8 mouse cellular contexts compared by ENCODE assay signal in the genomic region with DNA sequence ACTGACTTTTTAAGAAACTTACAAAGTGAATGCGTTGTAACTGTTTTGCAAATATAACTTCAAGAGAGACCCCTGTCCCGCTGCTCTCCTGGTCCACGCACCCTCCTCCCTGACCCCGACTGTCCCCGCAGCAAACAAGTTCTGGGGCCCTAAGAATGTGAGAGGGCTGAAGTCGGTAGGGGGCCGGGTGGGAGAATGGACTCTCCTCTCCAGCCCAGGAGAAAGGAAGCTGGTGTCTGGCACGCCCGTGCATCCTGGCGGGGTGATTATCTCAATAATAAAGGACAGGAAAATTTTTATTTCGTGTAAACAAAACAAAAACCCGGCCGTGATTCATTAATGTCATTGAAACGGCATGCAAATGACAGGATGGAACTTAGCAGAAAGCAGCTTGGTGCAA. TPM values are rescaled to one million over a fixed set of nuclear protein-coding genes. Genes with fewer than 3 reads are reported as not detected.
DNase-seq lines count a peak whose midpoint lies in the region; ATAC-seq lines count a peak whose summit lies in the region.

No protein-coding gene starts in this region.

- 14% methylated on average over 14 of the region's 14 CpGs for WGBS in heart, embryonic 11.5 days (ENCODE audit: insufficient replicate concordance)
- WGBS in hindbrain, embryonic 12.5 days: 9% methylated on average over 14 of the region's 14 CpGs
- 14% methylated on average over 14 of the region's 14 CpGs for WGBS in midbrain, embryonic 10.5 days

- no peaks in the 10 kb centered on the region for H3K36me3 ChIP-seq in heart, embryonic 11.5 days (ENCODE audit: control insufficient read depth, insufficient read depth, low read length)
- H3K36me3 ChIP-seq in hindbrain, embryonic 12.5 days: no peaks in the 10 kb centered on the region
- no peaks in the 10 kb centered on the region for H3K36me3 ChIP-seq in midbrain, embryonic 10.5 days

- H3K4me3 ChIP-seq in heart, embryonic 11.5 days (ENCODE audit: low read depth, low read length): peak overlapping the region; percentile 42
- peak overlapping the region; percentile 22 for H3K4me3 ChIP-seq in hindbrain, embryonic 12.5 days
- peak overlapping the region; percentile 46 for H3K4me3 ChIP-seq in midbrain, embryonic 10.5 days

- peaks cover 8% of the 10 kb centered on the region; the same call in 1 of the 2 replicates for H3K27me3 ChIP-seq in heart, embryonic 11.5 days (ENCODE audit: control insufficient read depth, insufficient read depth, low read length)
- no peaks in the 10 kb centered on the region for H3K27me3 ChIP-seq in hindbrain, embryonic 12.5 days
- peaks cover 16% of the 10 kb centered on the region for H3K27me3 ChIP-seq in midbrain, embryonic 10.5 days (ENCODE audit: low read depth, poor library complexity, severe bottlenecking)

- no peak overlapping the region for H3K27ac ChIP-seq in heart, embryonic 11.5 days (ENCODE audit: low read depth, low read length)
- H3K27ac ChIP-seq in hindbrain, embryonic 12.5 days: peak overlapping the region; percentile 37
- H3K27ac ChIP-seq in midbrain, embryonic 10.5 days (replicated peaks): peak overlapping the region; percentile 91

- peak overlapping the region; percentile 70 for H3K9ac ChIP-seq in heart, embryonic 11.5 days (ENCODE audit: low read depth, low read length)
- peak overlapping the region; percentile 52 for H3K9ac ChIP-seq in hindbrain, embryonic 12.5 days

- intact Hi-C loops in heart, postnatal 14 days (cut with DNase I): no loop called here

- 0 out of 2 replicates have a peak, but pooled peaks cover 7% of the 10 kb centered on the region for H3K4me1 ChIP-seq in heart, embryonic 11.5 days (ENCODE audit: control insufficient read depth, insufficient read depth, low read length)
- H3K4me1 ChIP-seq in hindbrain, embryonic 12.5 days: peaks cover 10% of the 10 kb centered on the region
- H3K4me1 ChIP-seq in midbrain, embryonic 10.5 days: peaks cover 20% of the 10 kb centered on the region

- peak overlapping the region; percentile 76 for H3K4me2 ChIP-seq in heart, embryonic 11.5 days
- H3K4me2 ChIP-seq in hindbrain, embryonic 12.5 days (replicated peaks): peak overlapping the region; percentile 51

- DNase-seq in heart, postnatal 14 days: no peak
- DNase-seq in ES-CJ7 (ENCODE audit: low read depth, low spot score): peak; percentile 21
- DNase-seq in midbrain, embryonic 10.5 days (ENCODE audit: low spot score): no peak
- DNase-seq in c-Kit-positive CD71-positive TER-119-positive erythroid progenitor cells, embryonic 14.5 days (ENCODE audit: low spot score): no peak
- DNase-seq in urinary bladder, adult 2 months (ENCODE audit: low spot score): no peak
- no peak for DNase-seq in adrenal gland, postnatal 10 days

- no peaks in the 10 kb centered on the region for H3K9me3 ChIP-seq in heart, embryonic 11.5 days (replicated peaks; ENCODE audit: control insufficient read depth, low read length)
- no peaks in the 10 kb centered on the region for H3K9me3 ChIP-seq in hindbrain, embryonic 12.5 days (replicated peaks)
- H3K9me3 ChIP-seq in midbrain, embryonic 10.5 days (replicated peaks): 0 out of 2 replicates have a peak, but pooled peaks cover 2% of the 10 kb centered on the region

- ATAC-seq in heart, embryonic 11.5 days (replicated peaks; ENCODE audit: insufficient number of reproducible peaks, low FRiP score, low TSS enrichment): no peak
- ATAC-seq in hindbrain, embryonic 12.5 days (ENCODE audit: low FRiP score): peak; percentile 58; the same call in 1 of the 2 replicates

RNA-seq across cellular contexts. Expression of a gene that starts 9.1 kb away (rescaled TPM):
- 13.2 and 13.9 TPM in 2 replicates for polyA plus RNA-seq in heart, embryonic 11.5 days (2014; fragmentation: Nextera tagmentation; extraction: Ambion mirVana)
- 10 to 100 TPM; 26.0 to 27.3 TPM for total RNA-seq in heart, postnatal 14 days (2021)
- 21.4 and 22.3 TPM in 2 replicates for polyA plus RNA-seq in hindbrain, embryonic 12.5 days (2016; fragmentation: Nextera tagmentation; extraction: Ambion mirVana)
- 14.3 and 16.3 TPM in 2 replicates for polyA plus RNA-seq in midbrain, embryonic 10.5 days (2016; fragmentation: Nextera tagmentation; extraction: Ambion mirVana)
- 52.4 and 56.0 TPM in 2 replicates for polyA plus RNA-seq in urinary bladder, adult 2 months (2012; rRNA removed)
- 10 to 100 TPM; 45.5 to 58.0 TPM for total RNA-seq in adrenal gland, postnatal 10 days (2021)

RNA-seq across cellular contexts. Expression of a gene that starts 53.9 kb away (rescaled TPM):
- 1.6 and 1.8 TPM in 2 replicates for polyA plus RNA-seq in heart, embryonic 11.5 days (2014; fragmentation: Nextera tagmentation; extraction: Ambion mirVana)
- total RNA-seq in heart, postnatal 14 days (2021): 10 to 100 TPM; 13.9 to 16.0 TPM
- 1.8 and 2.1 TPM in 2 replicates for polyA plus RNA-seq in hindbrain, embryonic 12.5 days (2016; fragmentation: Nextera tagmentation; extraction: Ambion mirVana)
- polyA plus RNA-seq in midbrain, embryonic 10.5 days (2016; fragmentation: Nextera tagmentation; extraction: Ambion mirVana): 2.3 and 2.6 TPM in 2 replicates
- 11.0 and 14.1 TPM in 2 replicates for polyA plus RNA-seq in urinary bladder, adult 2 months (2012; rRNA removed)
- total RNA-seq in adrenal gland, postnatal 10 days (2021): 1 to 10 TPM; 4.2 to 6.1 TPM
